Mouse (Mus musculus) megakaryocyte, embryonic 14.5 days (primary cell): Measurements from ENCODE around the gene Farp1.

Experiments used
- FLI1 ChIP-seq: IDR thresholded peaks from 2 replicates; pipeline ENCODE4 v1.6.1; 2012; ENCODE audit warnings: low read length, inconsistent platforms, mixed read lengths
- GATA1 ChIP-seq: IDR thresholded peaks from 3 replicates; pipeline ENCODE4 v1.6.1; 2012; ENCODE audit warnings: mixed read lengths, low read length, inconsistent platforms, borderline replicate concordance

GRCm38 (mm10) chr14:121193981-121194380 lies 159.0 kb downstream of the Farp1 start:
- TF ChIP-seq GATA1: no peak
- no peak for TF ChIP-seq FLI1
